Mouse (Mus musculus): ENCODE data around the gene Cd200. TPM values are rescaled to one million over a fixed set of nuclear protein-coding genes. Genes with fewer than 3 reads are reported as not detected.

Gene Cd200
- polyA plus RNA-seq, 2 experiments: 27.4 to 33.8 TPM

DNA sequence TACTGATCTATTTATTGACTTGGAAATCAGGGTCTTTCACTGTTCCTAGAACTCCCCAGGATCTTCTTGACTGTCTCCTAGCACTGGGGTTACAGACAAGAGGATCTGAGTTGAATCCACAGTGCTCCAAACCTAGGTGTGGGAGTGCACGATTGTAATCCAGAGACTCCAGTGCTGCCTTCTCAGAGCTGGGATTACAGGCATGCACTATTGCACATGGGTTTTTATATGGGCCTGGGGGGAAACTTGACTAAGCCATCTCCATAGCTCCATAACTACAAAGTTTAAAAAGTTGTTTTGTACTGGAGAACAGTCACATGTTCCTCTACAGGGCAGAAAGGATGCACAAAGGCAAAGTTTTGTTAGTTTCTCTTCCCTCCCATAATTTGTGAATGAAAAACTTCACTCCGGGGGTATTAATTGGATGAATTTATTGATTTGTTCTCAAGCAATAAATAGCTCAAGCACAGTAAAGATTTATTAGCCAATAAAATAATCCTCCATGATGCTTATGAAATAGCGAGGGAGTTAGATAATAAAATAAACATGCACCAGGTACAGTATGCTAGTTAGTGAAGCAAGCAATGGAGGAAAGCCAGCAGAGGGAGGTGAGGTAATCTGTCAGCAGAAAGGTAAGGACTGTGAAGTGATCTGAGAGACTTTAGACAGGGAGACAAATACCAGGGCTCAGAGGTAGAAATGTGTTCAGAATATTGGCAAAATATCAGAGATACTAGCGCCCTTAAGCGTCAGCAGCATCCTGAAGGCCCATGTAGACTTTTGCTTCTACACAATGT, 30.5 kb downstream of the Cd200 start:
- Histone ChIP-seq H3K4me3 (replicated peaks; ENCODE audit: low read length) (no peak overlapping the region), H3K27ac (replicated peaks; ENCODE audit: low read depth, low read length) (no peak overlapping the region), H3K36me3 (ENCODE audit: control insufficient read depth, insufficient read depth, low read length) (no peaks in the 10 kb centered on the region), H3K4me2 (replicated peaks; ENCODE audit: low read depth, low read length, severe bottlenecking) (no peak overlapping the region), H3K9ac (ENCODE audit: low read depth, low read length, severe bottlenecking) (no peak overlapping the region), H3K9me3 (ENCODE audit: control insufficient read depth, low read length) (no peaks in the 10 kb centered on the region), H3K27me3 (ENCODE audit: control insufficient read depth, insufficient read depth, low read length) (no peaks in the 10 kb centered on the region), H3K4me1 (ENCODE audit: control insufficient read depth, insufficient read depth, low read length) (no peaks in the 10 kb centered on the region)
- no peak for TF ChIP-seq POLR2A (IDR thresholded peaks at IDR 0.05; ENCODE audit: borderline replicate concordance, extremely low read depth, insufficient read depth, insufficient read length)
- DNase-seq (ENCODE audit: low spot score) (no peak), ATAC-seq (ENCODE audit: low FRiP score, low read depth) (no peak; the same call in 1 of the 2 replicates)
- 54% methylated on average over 5 of the region's 5 CpGs for WGBS

DNA sequence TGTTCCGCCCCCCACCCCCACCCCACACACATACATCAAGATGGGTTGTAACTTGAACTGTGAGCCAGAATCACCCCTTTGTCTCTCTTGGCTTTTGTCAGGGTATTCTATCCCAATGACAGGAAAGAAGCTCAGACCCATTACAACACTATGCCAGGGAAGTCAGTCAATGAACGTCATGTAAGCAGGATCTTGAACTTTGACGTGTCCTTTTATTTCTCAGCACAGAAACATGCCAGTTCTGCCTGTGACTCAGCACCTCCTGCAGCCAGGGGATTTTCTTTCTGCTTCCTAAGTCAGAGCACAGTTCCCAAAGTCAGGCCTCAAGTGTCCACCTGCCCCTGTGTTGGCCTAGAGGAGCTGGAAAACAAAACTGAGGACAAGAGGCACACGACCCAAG, 31.5 kb downstream of the Cd200 start:
- Histone ChIP-seq H3K9me3 (ENCODE audit: control insufficient read depth, low read length) (no peaks in the 10 kb centered on the region), H3K4me2 (replicated peaks; ENCODE audit: low read depth, low read length, severe bottlenecking) (no peak overlapping the region), H3K36me3 (ENCODE audit: control insufficient read depth, insufficient read depth, low read length) (no peaks in the 10 kb centered on the region), H3K27me3 (ENCODE audit: control insufficient read depth, insufficient read depth, low read length) (no peaks in the 10 kb centered on the region), H3K4me3 (replicated peaks; ENCODE audit: low read length) (no peak overlapping the region), H3K27ac (replicated peaks; ENCODE audit: low read depth, low read length) (no peak overlapping the region), H3K9ac (ENCODE audit: low read depth, low read length, severe bottlenecking) (no peak overlapping the region), H3K4me1 (ENCODE audit: control insufficient read depth, insufficient read depth, low read length) (no peaks in the 10 kb centered on the region)
- TF ChIP-seq POLR2A (IDR thresholded peaks at IDR 0.05; ENCODE audit: borderline replicate concordance, extremely low read depth, insufficient read depth, insufficient read length): no peak
- WGBS: 88% methylated on average over 4 of the region's 4 CpGs
- DNase-seq (ENCODE audit: low spot score) (no peak), ATAC-seq (ENCODE audit: low FRiP score, low read depth) (no peak)

DNA sequence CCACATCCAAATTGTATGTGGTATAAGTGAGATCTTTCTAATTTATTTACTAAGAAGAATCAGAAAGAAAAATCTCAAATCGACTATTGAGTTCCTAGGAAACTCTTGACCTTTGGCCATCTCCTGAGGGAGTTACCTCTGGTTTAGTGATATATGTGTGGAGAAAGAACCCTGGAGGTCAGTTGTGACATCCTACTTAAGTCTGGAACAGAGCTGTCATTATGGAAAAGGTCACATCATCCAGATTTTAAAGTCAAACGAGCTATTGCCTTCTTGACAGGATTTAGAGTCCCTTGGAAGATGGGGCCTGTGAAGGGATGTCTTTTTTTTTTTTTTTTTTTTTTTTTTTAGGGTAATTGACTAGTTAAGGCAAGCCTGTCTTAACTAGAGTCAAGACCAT, 32.0 kb downstream of the Cd200 start:
- Histone ChIP-seq H3K4me3 (replicated peaks; ENCODE audit: low read length) (no peak overlapping the region), H3K4me2 (replicated peaks; ENCODE audit: low read depth, low read length, severe bottlenecking) (no peak overlapping the region), H3K27ac (replicated peaks; ENCODE audit: low read depth, low read length) (no peak overlapping the region), H3K9me3 (ENCODE audit: control insufficient read depth, low read length) (no peaks in the 10 kb centered on the region), H3K9ac (ENCODE audit: low read depth, low read length, severe bottlenecking) (no peak overlapping the region), H3K27me3 (ENCODE audit: control insufficient read depth, insufficient read depth, low read length) (no peaks in the 10 kb centered on the region), H3K36me3 (ENCODE audit: control insufficient read depth, insufficient read depth, low read length) (no peaks in the 10 kb centered on the region), H3K4me1 (ENCODE audit: control insufficient read depth, insufficient read depth, low read length) (no peaks in the 10 kb centered on the region)
- 57% methylated on average over 2 of the region's 2 CpGs for WGBS
- DNase-seq (ENCODE audit: low spot score) (no peak), ATAC-seq (ENCODE audit: low FRiP score, low read depth) (no peak)
- TF ChIP-seq POLR2A (IDR thresholded peaks at IDR 0.05; ENCODE audit: borderline replicate concordance, extremely low read depth, insufficient read depth, insufficient read length): no peak

DNA sequence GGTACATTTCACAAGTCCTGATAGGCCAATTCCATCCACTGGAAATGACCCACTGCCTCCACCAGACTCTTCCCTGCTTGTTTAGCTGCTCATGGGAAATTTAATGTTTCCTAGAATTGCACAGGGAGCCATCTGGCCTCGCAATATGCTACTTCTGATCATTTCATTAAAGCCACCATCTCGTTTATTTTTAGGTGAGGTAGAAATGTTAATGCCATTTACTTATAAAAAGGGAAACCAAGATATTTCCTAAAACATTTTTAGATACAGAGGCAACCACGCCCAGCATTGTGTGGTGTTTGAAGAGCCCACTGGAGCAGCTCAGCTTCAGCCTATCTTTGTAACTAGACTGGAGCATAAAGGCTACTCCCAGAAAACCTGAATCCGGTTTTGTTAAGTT, 32.6 kb downstream of the Cd200 start:
- no peaks in the 10 kb centered on the region for H3K9me3 ChIP-seq (ENCODE audit: control insufficient read depth, low read length)
- no peak for DNase-seq (ENCODE audit: low spot score)
- H3K9ac ChIP-seq (ENCODE audit: low read depth, low read length, severe bottlenecking): no peak overlapping the region
- TF ChIP-seq POLR2A (IDR thresholded peaks at IDR 0.05; ENCODE audit: borderline replicate concordance, extremely low read depth, insufficient read depth, insufficient read length): no peak
- no peaks in the 10 kb centered on the region for H3K4me1 ChIP-seq (ENCODE audit: control insufficient read depth, insufficient read depth, low read length)
- no peak overlapping the region for H3K27ac ChIP-seq (replicated peaks; ENCODE audit: low read depth, low read length)
- no peak overlapping the region for H3K4me2 ChIP-seq (replicated peaks; ENCODE audit: low read depth, low read length, severe bottlenecking)
- no peaks in the 10 kb centered on the region for H3K36me3 ChIP-seq (ENCODE audit: control insufficient read depth, insufficient read depth, low read length)
- H3K4me3 ChIP-seq (replicated peaks; ENCODE audit: low read length): no peak overlapping the region
- ATAC-seq (ENCODE audit: low FRiP score, low read depth): no peak
- WGBS: 66% methylated on average over 4 of the region's 4 CpGs
- no peaks in the 10 kb centered on the region for H3K27me3 ChIP-seq (ENCODE audit: control insufficient read depth, insufficient read depth, low read length)

DNA sequence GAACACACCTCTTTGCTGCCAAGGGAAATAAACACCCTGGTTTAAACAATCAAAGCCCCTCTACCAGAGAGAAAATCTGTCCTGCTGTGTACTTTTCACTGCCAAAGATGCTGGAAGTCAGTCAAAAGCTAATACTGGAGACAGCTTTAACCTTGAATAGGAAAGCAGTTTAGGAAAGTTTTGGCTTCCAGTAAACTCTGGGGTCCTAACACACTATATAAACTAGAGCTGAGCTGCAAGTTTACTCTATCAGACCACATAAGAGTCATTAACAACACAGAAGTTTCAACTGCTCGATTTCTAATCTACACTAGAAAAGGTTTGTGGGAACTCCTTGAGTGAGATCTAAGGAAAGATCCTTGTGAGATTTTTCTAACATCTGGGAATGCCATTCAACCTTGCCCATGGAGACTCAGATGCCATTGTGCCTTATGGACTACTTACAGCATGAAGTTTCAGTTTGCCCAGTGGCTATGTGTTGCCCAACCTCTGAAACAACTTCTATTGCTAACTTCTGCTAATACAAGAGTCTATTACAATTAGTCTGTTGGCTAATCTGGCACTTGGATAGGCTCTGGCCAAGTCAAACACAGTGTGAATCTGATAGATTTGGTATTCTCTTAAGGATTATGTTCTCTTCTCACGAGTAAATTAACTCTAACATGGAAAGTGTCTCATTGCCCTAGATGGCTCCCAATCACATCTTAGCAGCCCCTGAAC, 33.2 kb downstream of the Cd200 start:
- TF ChIP-seq POLR2A (IDR thresholded peaks at IDR 0.05; ENCODE audit: borderline replicate concordance, extremely low read depth, insufficient read depth, insufficient read length): no peak
- no peak overlapping the region for H3K4me2 ChIP-seq (replicated peaks; ENCODE audit: low read depth, low read length, severe bottlenecking)
- WGBS: 63% methylated on average over 2 of the region's 2 CpGs
- H3K4me3 ChIP-seq (replicated peaks; ENCODE audit: low read length): no peak overlapping the region
- no peaks in the 10 kb centered on the region for H3K4me1 ChIP-seq (ENCODE audit: control insufficient read depth, insufficient read depth, low read length)
- DNase-seq (ENCODE audit: low spot score): no peak
- H3K27me3 ChIP-seq (ENCODE audit: control insufficient read depth, insufficient read depth, low read length): no peaks in the 10 kb centered on the region
- H3K9me3 ChIP-seq (ENCODE audit: control insufficient read depth, low read length): no peaks in the 10 kb centered on the region
- no peaks in the 10 kb centered on the region for H3K36me3 ChIP-seq (ENCODE audit: control insufficient read depth, insufficient read depth, low read length)
- no peak overlapping the region for H3K9ac ChIP-seq (ENCODE audit: low read depth, low read length, severe bottlenecking)
- H3K27ac ChIP-seq (replicated peaks; ENCODE audit: low read depth, low read length): no peak overlapping the region
- ATAC-seq (ENCODE audit: low FRiP score, low read depth): no peak

Data from limb, embryonic 14.5 days (tissue).